Mouse (Mus musculus) urinary bladder, postnatal 14 days (tissue): ENCODE measurements around the gene Tbcd.

Experiments
- DNase-seq: peaks from one replicate; pipeline ENCODE4 v3.0.0; 2021; ENCODE audit warnings: low spot score

Tbcd gene

DNA sequence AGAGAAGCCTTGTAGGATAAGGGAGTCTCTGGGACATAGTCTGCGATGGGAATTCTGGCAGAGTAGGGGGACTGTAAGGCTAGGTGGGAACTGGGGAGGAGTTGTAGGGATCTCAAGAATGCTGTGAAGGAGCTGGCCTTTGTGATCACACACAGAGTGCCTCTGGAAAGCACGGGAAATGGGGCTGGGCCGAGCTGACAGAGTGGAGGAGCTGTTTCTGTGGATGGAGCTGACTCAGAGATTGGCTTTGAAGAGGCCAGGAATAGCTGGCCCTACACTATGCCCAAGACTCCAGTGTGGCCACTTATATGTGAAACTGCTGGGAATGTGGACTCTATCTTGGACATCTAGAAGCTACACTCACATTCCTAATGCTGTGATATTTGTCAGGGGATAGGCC, 84.8 kb downstream of the Tbcd start:
- DNase-seq = no peak

DNA sequence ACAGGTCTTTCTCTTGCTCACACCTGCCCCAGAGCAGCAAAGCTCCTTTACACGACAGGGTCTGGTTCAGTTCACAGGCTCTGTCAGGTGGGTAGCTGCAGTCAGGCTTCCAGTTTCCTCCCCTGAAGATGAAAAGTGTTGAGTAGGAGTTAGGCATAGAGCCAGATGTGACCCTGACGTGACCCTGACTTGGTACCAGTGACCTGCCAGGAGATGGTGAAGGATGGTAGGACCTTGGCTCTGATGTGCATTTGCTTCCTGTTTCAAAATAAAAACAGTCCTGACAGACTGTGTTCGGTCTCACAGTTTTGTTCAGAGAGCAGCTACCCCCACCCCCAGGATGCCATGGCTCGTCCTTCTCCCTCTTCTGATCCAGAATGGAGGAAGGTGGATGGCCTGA, 90.7 kb downstream of the Tbcd start:
- DNase-seq = no peak

DNA sequence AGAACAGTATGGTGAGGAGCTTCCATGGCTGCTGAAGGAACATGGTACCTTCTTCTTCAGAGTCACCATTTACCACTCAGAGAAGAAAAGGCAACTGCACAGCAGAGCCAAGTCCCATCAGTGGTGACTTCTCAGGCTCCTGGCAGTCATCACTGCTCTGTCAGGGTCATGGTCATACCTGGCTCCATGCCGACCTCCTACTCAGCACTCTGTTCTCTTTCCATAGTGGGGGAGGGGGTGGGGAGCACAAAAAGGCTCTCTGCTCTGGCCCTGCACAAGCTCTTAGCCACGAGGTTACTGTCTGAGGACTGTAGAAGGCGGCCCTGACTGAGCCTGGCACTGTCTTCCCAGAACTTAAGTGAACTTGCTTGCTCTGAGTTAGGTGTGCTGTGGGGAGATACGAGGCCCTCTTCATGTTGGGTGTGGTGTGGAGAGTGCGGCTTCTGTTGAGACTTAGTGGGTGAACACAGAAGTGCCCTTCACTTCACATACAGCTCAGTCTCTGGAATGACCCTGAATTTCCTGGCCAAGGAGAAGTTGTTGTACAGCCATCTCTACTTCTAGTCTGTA, 91.6 kb downstream of the Tbcd start:
- DNase-seq = no peak

DNA sequence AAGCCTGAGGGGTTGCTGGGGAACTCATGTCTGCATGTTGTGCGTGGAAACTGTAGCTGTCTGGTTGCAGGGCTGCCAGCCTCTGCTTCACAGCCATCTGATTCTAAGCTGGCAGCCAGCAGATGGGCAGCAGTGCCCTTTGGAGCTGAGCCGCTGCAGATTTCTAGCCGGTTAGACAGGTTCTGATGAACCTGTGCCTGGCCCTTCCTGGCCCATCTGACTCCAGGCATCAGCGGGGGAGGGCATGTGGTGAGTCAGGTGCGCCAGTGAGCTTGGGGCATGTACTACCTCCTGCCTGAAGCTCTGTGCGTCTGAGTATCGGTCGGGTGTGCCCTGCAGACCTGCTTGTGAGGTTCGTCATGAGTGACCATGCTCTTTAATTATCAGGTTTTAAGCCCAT, 92.2 kb downstream of the Tbcd start:
- DNase-seq = peak; percentile 86

DNA sequence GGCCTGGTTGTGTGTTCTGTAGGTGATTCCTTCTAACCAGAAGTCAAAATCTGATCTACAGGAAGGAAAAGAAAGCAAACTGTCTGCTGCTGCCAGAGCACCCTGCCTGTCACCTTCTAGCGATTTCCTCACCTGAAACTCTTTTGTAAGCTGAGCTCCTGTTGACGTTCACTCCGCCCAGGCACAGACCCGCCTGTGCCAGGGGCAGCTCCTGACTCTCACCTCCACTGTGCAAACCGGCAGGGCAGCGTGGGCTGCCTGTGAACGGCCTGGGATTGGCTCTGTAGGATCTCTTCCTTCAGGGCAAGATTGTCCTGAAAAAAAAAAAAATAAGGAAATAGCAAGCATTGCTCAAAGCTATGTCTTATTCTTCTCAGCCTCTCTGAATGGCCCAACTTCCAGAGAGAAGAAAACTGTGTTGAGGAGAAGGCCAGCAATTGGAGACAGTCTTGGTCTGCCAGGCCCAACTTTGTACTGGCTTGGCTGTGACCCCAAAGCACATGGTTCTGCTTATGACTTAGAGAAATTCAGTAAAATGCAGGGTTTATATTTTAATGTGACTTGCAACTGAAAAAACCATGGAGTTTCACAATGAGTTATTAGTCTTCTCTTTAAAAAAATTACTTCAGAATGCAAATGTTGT, 93.1 kb downstream of the Tbcd start:
- peak; percentile 67 for DNase-seq

DNA sequence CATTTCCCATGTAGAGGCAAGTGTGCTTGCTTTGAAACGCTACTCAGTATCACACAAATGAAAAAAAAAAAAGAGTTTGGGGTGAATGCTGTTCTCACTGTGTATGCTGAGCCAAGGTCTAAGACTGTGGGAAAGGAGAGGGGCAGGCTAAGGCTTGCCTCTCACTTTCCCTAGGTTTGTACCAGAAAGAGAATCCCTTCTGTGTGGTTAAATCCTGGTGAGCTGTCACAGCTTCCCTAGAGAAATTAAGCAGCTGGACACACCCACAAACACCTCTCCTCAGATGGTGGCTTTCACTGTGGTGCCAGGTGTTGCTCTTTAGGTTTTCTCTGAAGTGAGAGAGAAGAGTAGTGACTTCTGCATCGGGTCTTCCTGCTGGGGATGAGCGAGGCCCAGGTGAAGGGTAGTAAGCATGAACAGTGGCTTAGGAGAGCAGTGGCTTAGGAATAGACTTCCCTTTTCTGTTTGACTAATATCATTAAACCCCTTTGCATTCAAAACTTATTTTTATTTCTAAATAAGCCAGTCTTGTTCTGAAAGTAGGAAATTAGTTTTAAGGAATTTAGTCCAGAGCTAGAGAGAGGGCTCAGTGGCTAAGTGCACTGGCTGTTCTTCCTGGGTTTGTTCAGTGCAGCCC, 93.8 kb downstream of the Tbcd start:
- no peak for DNase-seq

DNA sequence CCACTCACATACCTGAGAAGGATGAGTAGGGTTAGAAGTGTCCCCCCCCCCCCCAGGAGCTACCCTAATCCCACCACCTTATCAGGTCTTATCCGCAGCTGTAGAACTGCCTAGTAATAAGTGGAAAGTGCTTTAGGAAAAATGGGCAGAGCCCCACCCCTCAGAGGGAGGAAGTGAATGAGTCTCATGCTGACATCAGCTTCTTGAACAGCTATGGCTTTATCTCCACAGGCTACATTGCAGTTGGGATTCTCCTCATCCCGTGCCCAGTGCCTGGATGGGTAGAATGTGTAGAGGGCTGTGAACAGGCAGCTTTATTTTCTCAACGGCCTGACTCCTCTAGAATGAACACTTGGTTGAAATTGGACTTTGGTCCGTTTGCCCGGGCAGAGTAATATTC, 95.5 kb downstream of the Tbcd start:
- no peak for DNase-seq

DNA sequence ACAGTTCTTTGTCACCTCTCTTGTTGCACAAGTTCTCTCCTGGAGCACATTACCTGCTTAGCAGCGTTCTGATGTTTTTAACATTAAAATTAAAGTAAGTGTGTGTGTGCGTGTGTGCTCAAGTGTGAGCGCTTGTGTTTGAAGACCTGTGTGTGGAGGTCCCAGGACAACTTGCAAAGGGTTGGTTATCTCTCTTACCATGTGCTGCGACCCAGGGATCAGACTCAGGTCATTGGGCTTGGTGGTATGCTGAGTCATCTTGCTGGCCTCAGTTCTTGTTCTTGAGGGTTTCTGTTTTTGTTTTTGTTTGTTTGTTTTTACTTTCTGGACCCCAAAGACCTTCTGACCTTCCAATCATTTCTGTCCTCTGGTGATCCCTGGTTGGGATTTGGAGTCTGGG, 96.2 kb downstream of the Tbcd start:
- no peak for DNase-seq

DNA sequence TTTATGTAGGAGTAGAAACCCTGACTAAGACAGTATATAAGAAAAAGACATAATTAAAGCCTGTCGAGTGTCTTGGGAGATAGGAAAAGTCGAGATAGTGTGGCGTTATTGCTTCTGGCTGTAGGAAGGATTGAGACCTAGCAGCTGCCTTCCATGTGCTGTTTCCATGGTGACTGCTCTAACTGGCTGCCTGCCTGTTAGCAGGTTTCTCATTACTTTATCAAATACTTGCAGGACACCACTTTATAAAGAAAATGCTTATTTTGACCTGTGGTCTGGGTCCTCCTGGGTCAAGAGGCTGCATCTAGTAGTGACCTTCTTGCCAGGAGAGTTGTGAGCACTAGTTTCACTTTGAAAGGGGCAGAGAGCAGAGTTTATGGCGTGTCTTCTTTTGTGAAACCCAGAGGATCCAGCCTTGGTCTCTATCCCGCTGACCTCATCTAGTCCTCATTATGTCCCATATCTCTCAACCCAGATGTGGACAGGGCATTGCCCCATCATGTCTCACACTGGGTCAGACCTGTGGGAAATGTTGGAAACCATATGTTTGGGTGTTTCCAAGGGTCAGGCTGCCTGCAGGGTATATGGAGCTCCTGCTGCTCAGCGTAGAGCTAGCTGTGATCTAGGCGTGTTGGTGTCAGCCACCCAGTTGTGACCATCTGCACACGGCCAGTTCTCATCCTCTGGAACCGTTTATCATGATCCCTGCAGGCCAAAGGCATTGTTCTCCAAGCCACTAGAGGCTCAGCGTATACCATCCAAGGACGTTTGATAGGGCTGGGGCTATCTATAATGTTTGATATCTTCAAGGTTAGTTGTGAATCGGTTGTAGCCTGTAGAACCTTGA, 97.5 kb downstream of the Tbcd start:
- no peak for DNase-seq

DNA sequence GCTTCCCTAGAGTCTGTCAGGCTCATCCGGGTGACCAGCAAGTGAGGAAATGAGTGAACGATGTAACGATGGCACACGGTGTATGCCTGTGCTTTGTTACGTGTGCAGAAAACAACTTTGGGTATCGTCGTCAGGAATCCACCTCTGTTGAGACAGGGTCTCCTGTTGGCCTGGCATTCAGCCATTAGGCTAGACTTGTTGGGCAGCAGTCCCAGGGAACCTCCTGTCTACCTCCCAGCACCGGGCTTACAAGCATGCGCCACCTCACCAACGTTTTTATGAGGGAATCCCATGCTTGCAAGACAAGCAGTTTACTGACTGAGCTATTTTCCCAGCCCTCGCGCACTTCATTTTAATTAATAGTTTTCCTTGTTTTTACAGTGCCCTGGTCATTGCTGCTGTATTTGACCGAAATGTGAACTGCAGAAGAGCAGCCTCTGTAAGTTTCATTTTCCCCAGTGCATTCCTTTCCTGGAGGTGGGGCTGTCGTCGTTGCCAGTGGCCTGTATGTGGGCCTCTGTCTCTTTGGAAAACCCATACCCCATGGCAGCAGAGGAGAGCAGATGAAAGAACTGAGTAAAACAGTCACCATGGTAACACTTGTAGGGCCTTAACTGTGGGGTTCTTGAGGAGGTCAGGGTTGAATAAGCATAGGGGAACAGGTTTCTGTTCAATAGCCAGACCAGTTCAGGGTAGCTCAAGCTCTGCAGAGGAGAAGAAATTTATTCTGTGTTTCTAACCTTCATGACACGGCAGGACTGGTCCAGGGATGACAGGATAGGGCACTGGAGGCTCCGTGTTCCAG, 98.3 kb downstream of the Tbcd start:
- peak; percentile 23 for DNase-seq

DNA sequence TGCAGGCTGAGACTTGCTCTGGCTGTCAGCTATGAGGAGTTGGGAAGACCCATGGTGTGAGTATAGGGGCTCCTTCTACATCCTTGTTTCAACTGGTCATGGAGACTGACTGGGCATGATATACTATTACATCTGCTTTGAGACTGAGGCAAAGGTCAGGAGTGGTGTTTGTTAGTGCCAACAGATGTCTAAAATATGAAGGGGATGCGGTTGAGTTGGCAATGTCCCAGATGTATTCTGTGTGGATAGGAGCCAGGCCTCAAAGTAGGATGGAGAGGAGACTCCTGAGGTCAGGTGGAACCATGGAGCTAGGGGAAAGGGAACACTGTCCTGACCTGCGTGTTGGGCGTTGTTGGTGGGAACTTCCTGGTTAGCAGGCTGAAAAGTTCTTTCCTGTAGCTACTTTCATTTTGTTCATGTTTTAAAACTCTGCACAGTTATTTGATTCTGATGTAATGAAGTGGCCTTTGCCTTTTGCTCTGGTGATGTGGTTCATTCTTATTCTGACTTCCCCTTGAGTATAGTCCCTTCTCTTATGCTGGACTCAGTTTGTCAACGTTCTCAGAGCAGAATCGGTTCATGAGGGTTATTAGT, 99.6 kb downstream of the Tbcd start:
- DNase-seq = peak; percentile 24

DNA sequence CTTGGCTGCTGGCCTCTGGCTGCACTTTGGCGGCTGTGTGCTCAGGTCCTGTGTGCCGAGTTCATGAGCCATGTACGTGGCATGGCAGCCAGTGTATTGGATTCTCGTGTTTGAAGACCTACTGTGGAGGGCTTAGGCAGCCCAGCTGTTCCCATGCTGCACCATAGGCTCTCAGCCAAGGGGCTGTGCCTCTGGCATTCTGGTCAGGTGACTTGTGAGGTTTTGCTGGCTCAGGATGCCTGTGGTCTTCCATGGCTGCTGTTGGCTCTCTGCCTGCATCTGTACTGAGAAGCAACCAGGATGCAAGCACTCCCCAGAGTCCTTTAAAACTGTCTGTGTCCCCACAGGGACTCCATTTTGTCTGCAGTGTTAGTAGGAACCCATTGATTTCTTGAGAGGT, 100.4 kb downstream of the Tbcd start:
- DNase-seq = peak; percentile 31

DNA sequence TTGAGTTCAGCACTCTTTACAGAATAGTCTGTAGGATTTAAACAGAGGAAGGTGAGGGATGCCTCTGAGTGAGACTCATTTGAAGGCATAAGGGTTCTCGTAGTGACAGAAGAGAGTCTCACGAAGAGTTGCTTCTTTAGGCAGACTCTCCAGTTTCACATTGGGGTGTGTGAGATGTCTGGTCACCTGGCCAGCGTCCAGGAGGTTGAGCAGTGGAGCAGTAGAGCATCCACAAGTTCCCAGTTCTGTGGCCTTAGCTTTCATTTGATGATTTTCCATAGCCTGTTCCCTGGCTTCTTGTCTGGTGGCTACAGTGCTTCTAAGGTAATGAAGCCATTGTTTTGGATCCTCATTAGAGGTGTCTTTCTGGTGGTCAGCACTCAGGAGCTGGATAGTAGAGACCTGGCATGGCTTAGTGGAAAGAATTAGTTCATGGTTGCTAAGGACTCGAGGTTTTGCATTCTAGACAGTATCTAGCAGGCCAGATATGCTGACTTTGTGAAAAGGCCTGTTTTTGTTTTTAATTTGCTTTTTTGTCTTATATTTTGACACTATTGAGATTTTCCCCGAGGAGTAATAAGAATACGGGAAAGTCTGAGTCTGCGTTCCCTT, 101.2 kb downstream of the Tbcd start:
- DNase-seq = no peak

DNA sequence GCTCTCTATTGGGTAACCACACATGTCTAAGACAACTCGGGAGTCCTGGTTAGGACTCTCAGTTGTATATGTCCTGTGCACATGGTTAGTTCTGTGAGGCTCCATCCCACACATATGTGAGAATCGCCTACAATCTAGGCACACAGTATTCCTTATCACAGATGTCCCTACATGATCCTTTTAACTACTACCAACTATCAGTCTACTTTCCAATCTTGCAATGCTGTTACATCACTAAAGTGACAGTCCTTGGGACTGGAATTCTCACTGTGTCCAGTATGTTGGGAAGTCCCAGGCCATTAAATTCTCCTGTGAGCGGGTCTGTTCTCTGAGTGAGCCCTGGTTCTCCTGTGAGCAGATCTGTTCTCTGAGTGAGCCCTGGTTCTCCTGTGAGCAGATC, 101.7 kb downstream of the Tbcd start:
- DNase-seq = no peak

DNA sequence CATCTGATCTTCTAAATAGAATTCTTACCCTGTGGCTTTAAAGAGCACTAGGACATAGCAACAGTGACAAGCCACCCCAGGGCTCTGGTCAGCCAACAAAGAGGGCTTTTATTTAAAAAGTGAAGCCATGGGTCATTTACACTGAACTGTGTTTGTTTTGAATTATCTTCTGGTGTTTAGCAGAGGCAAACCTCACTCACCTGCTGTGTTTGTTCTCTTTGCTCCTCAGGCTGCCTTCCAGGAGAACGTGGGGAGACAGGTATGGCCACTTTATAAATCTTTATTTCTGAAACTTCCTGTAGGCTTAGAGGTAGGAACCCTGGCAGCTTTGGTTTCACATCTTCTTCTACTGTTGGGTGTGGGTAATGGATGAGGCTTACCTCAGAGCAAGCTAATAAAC, 105.0 kb downstream of the Tbcd start:
- peak; percentile 50 for DNase-seq

DNA sequence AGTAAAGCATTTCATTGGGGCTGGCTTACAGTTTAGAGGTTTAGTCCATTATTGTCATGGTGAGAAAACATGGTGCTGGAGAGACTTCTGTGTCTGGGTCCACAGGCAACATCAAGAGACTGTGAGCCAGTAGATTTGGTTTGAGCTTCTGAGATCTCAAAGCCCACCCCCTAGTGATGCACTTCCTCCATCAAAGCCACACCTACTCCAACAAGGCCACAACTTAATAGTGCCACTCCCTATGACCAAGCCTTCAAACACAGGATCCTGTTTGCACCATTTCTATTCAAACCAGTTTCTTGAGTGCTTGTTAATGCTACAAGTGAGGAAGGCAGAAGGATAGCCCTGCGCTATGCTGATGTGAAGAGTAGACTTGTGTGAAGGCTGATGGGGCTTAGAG, 106.2 kb downstream of the Tbcd start:
- DNase-seq = no peak

DNA sequence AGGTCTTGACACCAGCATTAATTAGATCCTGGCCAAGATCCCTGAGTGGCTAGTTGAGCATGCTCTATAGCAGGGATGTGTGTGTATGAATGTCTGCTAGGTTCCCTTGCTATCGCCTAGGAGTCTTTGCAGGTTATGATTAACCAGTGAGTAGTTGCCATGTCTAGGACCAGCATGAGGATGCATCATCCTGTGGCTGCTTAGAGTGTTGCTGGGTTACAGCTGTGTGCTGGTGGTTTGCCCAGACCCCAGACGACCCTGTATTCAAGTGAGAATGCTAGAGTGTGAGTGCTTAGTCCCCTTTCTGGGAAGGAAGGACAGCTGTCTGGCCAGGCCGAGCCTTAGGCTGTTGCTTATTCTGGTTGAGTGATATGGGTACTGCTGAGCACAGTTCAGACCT, 106.8 kb downstream of the Tbcd start:
- DNase-seq = no peak

DNA sequence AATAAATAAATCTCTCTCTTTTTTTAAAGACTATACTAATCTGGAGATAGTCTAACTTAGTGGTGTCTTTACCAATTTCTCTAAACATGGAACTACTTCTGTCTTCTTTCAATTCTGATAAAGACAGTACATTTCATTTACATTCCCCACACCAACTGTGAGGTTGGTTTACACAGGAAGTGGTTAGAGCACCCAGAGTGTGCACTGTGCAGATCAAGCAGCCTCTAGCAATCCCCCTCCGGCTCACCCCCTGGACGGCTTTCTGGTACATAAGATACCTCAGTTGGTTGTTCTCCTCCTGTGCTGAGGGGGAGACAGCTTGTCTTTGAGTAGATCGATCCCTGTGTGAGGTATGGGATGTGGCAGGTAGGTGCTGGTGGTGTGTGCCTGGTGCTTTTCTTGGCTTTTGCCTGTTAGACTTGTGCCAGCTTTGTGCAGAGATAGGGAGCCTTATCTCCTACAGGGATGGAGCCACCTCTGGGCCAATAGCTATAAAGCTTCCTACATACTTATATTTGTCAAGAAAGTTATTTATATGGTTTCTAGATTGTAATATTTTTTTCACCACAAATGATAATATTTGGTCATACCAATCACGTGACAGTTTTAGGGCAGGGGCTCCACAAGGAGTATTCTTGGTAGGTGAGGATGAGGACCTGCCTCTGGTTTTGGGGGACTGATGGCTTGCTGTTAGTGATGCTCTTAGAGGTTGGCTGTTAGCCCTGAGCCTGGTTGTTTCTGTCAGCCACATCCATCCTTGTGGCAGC, 108.0 kb downstream of the Tbcd start:
- DNase-seq = no peak

DNA sequence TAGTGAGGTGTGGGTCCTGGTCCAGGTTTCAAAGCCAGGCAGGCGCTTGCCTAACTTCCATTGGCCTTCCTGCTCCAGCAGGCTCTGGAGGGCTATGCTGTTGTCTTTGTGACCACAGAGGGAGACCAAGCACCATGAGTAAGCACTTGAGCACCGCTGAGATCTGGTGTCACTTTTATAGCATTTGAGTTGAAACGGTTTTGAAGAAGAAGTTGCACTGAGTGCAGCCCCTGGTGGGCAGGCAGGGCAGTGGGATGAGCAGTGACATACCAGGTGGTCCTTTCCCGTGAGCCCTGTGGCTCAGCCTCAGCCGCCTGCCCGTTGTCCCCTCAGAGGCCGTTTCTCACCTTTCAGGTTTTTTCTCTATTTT, 108.5 kb downstream of the Tbcd start:
- DNase-seq = no peak

DNA sequence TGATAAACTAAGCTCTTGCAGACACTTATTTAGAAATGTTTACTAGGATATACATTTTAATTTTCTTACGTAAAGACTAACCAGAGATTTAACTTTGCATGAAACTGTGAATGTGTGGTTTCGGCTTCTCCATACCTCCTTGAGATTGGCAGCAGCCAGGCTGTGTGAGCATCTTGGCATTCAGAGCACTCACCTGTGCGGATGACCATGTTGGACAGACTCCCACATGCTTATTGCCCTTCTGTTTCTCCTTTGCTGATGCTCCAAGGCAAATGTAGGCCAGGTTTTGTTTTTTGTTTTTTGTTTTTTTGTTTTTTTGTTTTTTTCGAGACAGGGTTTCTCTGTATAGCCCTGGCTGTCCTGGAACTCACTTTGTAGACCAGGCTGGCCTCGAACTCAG, 111.6 kb downstream of the Tbcd start:
- no peak for DNase-seq

DNA sequence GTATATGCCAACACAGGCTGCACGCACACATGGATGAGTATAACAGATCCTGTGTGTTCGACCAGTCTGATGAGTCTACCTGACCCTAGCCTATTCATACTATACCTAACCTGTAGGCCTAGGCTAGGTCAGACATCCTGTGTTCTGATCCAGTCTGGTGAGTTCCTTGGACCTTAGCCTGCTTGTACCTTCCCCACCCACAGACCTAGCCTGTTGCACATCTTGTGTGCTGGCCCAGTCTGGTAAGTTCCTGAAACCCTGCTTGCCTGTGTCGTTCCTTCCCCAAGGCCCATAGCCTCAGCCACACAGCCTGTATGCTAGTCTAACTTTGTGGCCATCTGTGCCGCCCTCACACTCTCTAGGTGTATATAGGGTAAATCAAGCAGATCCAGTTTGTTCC, 112.5 kb downstream of the Tbcd start:
- no peak for DNase-seq
